Mouse (Mus musculus) MEL (cell line): ENCODE results near the gene Pidd1.
A peak's percentile ranks its signal among the peaks of the same experiment; 100 is the strongest.

Experiments used
- CHD2 ChIP-seq: IDR thresholded peaks from 2 replicates; pipeline ENCODE4 v1.6.1; 2011; ENCODE audit warnings: low read length, improper control_type of control experiment
- CTCF ChIP-seq, 3 experiments: IDR thresholded peaks in 2 of 3; conservative IDR thresholded peaks in 1 of 3; 2 replicates each; pipeline ENCODE4 v1.5.1; 2011 to 2012; ENCODE audit warnings: low read length in 3 of 3, low read depth in 2 of 3, mild to moderate bottlenecking in 2 of 3, improper control_type of control experiment in 1 of 3, inconsistent platforms in 1 of 3, mixed read lengths in 1 of 3, moderate library complexity in 1 of 3; ENCODE audit not compliant: control insufficient read depth in 1 of 3, insufficient read depth in 1 of 3, poor library complexity in 1 of 3, severe bottlenecking in 1 of 3
- MAFK ChIP-seq: IDR thresholded peaks from 2 replicates; pipeline ENCODE4 v1.6.1; 2011; ENCODE audit warnings: low read depth, mild to moderate bottlenecking, low read length, improper control_type of control experiment, borderline replicate concordance
- POLR2AphosphoS5 ChIP-seq: IDR thresholded peaks from 2 replicates; pipeline ENCODE4 v1.6.1; 2012; ENCODE audit warnings: low read depth, borderline replicate concordance, mild to moderate bottlenecking, inconsistent platforms, low read length, moderate library complexity, mixed read lengths
- ZC3H11A ChIP-seq: IDR thresholded peaks from 2 replicates; pipeline ENCODE4 v1.6.1; 2012; ENCODE audit warnings: low read depth, mild to moderate bottlenecking, inconsistent platforms, low read length, improper control_type of control experiment
- ZMIZ1 ChIP-seq: IDR thresholded peaks from 2 replicates; pipeline ENCODE4 v1.6.1; 2012; ENCODE audit warnings: low read depth, mild to moderate bottlenecking, inconsistent platforms, low read length, improper control_type of control experiment, moderate library complexity

- TF ChIP-seq CTCF (IDR thresholded peaks at IDR 0.05 in 2 of 3, conservative IDR thresholded peaks at IDR 0.05 in 1 of 3; ENCODE audit: control insufficient read depth in 1 of 3, insufficient read depth in 1 of 3, low read depth in 2 of 3, low read length in 3 of 3, poor library complexity in 1 of 3, severe bottlenecking in 1 of 3): no peak
- no peak for TF ChIP-seq MAFK
- TF ChIP-seq ZC3H11A: no peak
- peak; percentile 85 for TF ChIP-seq ZMIZ1
- no peak for TF ChIP-seq POLR2AphosphoS5
- no peak for TF ChIP-seq CHD2
Observed at GRCm38 (mm10) chr7:141391625-141392551, 51.9 kb downstream of the Pidd1 start, which contains the start of gene Taldo1.
